Mouse (Mus musculus) liver, embryonic 14 days (tissue): ENCODE data around the gene 4933403O08Rik. TPM values are rescaled to one million over a fixed set of nuclear protein-coding genes. Genes with fewer than 3 reads are reported as not detected.

Experiments used
- polyA plus RNA-seq: library from polyadenylated mRNA; depleted of rRNA; stranded (reverse); fragments of >200 nt; gene quantifications from 2 replicates; pipeline ENCODE4 v1.2.3, GENCODE M21; 2012; rRNA removed

Gene 4933403O08Rik
- polyA plus RNA-seq: 0.02 and 0.07 TPM in 2 replicates

DNA sequence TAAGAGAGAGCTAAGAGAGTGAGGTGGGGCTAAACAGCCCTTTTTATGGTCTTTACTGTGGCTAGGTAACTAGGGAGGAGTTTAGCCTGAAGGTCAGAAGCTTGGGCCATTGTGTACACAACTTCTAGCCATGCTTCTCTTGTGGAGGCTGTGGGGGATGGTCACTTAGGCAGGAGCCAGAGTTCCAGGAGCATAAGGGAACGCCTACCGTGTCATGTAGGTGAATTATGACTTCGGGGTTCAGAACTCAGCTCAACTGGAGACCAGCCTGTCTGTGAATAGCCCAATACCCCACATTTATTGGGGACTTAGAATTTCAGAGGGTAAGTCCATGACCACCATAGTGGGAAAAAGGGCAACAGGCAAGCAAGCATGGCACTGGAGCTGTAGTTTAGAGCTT, at the start of gene 4933403O08Rik:
4933403O08Rik (plus strand) TSS at position 301 of the 400 bp plus-strand sequence.

Other genes starting within 250 kb of the 4933403O08Rik start
- gene Tex16, start 228.0 kb upstream of the 4933403O08Rik start, polyA plus RNA-seq: 0.01 and 0.05 TPM in 2 replicates
- 9.6 and 10.0 TPM in 2 replicates for gene Apool, start 72.3 kb downstream of the 4933403O08Rik start, polyA plus RNA-seq
- gene Satl1, start 167.7 kb downstream of the 4933403O08Rik start, polyA plus RNA-seq: not detected in 2 replicates